Mouse (Mus musculus): ENCODE measurements around the gene Tchp. TPM values are rescaled to one million over a fixed set of nuclear protein-coding genes. Genes with fewer than 3 reads are reported as not detected.

The Tchp gene
- polyA plus RNA-seq, 1 experiment from 2014 or later: 14.8 TPM

DNA sequence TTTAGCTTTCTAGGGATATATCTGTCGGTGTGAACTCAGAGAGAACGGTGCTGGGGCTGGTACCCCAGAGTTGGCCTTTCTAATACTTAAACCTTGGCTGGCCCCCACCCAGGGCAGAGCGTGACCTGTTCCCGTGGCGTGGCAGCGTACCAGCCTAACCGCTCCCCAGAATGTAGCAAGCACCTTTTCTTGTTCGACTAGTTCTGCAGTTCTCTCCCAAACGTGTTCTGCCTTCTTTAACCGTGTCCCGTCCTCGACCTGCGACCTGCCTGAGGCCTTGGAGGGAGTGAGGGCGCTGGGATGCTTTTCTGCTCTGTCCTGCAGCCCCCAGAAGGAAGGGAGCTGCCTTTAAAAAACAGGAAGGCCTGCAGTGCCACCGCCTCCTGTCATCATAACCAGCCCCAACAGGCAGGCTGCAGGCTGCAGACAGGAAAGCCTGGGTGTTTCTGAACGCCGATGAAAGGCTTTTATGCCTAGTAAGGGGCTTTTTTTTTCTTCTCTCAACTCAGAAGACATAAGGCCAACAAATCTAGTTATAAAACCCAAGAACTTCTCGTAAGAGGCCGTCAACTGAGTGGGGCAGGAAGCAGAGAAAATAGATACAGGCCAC, 26.8 kb upstream of the Tchp start:
- no peak overlapping the region for H3K4me3 ChIP-seq
- 0 out of 2 replicates have a peak, but pooled peaks cover 7% of the 10 kb centered on the region for H3K4me1 ChIP-seq
- no peaks in the 10 kb centered on the region for H3K9me3 ChIP-seq
- 85% methylated on average over 19 of the region's 19 CpGs for WGBS
- ATAC-seq (replicated peaks): no peak
- H3K27me3 ChIP-seq: no peaks in the 10 kb centered on the region
- no peak overlapping the region for H3K27ac ChIP-seq (replicated peaks)
- H3K9ac ChIP-seq (replicated peaks): no peak overlapping the region
- no peak overlapping the region for H3K4me2 ChIP-seq (replicated peaks)
- no peaks in the 10 kb centered on the region for H3K36me3 ChIP-seq

GRCm38 (mm10) chr5:114681717-114682116, 25.8 kb upstream of the Tchp start:
- no peak overlapping the region for H3K4me3 ChIP-seq
- H3K27ac ChIP-seq (replicated peaks): no peak overlapping the region
- 85% methylated on average over 8 of the region's 8 CpGs for WGBS
- H3K27me3 ChIP-seq: no peaks in the 10 kb centered on the region
- ATAC-seq (replicated peaks): no peak
- no peaks in the 10 kb centered on the region for H3K9me3 ChIP-seq
- no peak overlapping the region for H3K9ac ChIP-seq (replicated peaks)
- H3K36me3 ChIP-seq: no peaks in the 10 kb centered on the region
- H3K4me2 ChIP-seq (replicated peaks): no peak overlapping the region
- H3K4me1 ChIP-seq: 0 out of 2 replicates have a peak, but pooled peaks cover 7% of the 10 kb centered on the region

DNA sequence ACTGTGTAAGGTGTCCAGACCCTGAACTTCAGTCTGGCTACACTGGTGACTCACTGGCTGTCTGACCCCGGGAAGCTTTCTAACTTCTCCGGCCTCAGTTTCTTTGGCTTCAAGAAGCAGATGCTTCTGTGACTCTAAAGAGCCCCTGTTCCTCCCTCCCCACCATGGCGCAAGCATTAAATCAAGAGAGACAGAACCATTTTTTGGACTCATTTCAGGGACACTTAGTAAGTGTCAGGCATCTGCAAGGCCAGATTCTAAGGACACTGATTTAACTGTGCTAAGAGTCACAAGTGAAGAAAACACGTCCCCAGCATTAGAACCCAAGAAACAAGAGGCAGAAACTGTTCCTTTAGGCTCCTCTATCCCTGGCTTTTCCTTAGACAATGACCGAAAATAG, 21.6 kb upstream of the Tchp start:
- H3K9me3 ChIP-seq: no peaks in the 10 kb centered on the region
- peaks cover 4% of the 10 kb centered on the region; the same call in 1 of the 2 replicates for H3K27me3 ChIP-seq
- no peaks in the 10 kb centered on the region for H3K36me3 ChIP-seq
- no peak overlapping the region for H3K4me3 ChIP-seq
- H3K4me2 ChIP-seq (replicated peaks): no peak overlapping the region
- peaks cover 13% of the 10 kb centered on the region for H3K4me1 ChIP-seq
- ATAC-seq (replicated peaks): no peak
- 93% methylated on average over 5 of the region's 5 CpGs for WGBS
- H3K27ac ChIP-seq (replicated peaks): no peak overlapping the region
- no peak overlapping the region for H3K9ac ChIP-seq (replicated peaks)

GRCm38 (mm10) chr5:114686726-114687210, 20.8 kb upstream of the Tchp start:
- H3K4me1 ChIP-seq: peaks cover 17% of the 10 kb centered on the region
- H3K4me2 ChIP-seq (replicated peaks): no peak overlapping the region
- H3K27me3 ChIP-seq: peaks cover 4% of the 10 kb centered on the region; the same call in 1 of the 2 replicates
- H3K9ac ChIP-seq (replicated peaks): no peak overlapping the region
- no peaks in the 10 kb centered on the region for H3K9me3 ChIP-seq
- no peaks in the 10 kb centered on the region for H3K36me3 ChIP-seq
- no peak for ATAC-seq (replicated peaks)
- WGBS: 77% methylated on average over 7 of the region's 7 CpGs
- H3K27ac ChIP-seq (replicated peaks): no peak overlapping the region
- H3K4me3 ChIP-seq: no peak overlapping the region

- no peak for ATAC-seq (replicated peaks)
- peaks cover 10% of the 10 kb centered on the region for H3K27me3 ChIP-seq
Measured at GRCm38 (mm10) chr5:114687901-114688300, 19.7 kb upstream of the Tchp start.

DNA sequence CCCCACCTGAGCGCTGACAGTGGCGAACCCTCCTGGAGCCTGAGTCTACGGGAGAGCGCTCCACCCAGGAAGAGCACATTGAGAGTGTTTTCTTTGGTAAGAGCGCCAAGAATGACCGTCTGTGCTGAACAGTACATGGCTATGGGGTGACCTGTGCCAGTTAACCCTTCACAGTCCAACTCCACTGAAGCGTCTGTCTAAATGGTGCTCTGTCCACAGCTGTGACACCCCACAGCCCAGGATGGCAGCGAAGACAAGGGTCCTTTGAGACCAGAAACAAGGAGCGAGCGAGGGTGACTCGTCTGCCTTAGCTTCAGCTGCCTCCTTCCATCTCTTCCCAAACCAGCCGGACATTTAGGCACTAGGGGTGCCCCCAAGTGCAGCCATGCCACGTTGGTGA, 18.9 kb upstream of the Tchp start:
- Histone ChIP-seq H3K27me3 (peaks cover 16% of the 10 kb centered on the region), H3K36me3 (no peaks in the 10 kb centered on the region), H3K9ac (replicated peaks) (no peak overlapping the region), H3K27ac (replicated peaks) (no peak overlapping the region), H3K4me3 (no peak overlapping the region), H3K9me3 (no peaks in the 10 kb centered on the region), H3K4me1 (peaks cover 17% of the 10 kb centered on the region), H3K4me2 (replicated peaks) (no peak overlapping the region)
- WGBS: 78% methylated on average over 13 of the region's 13 CpGs
- ATAC-seq (replicated peaks): no peak

More at GRCm38 (mm10) chr5:114687901-114688300, 19.7 kb upstream of the Tchp start:
- H3K4me3 ChIP-seq: no peak overlapping the region
- no peaks in the 10 kb centered on the region for H3K9me3 ChIP-seq
- no peak overlapping the region for H3K4me2 ChIP-seq (replicated peaks)
- no peak overlapping the region for H3K27ac ChIP-seq (replicated peaks)
- H3K36me3 ChIP-seq: no peaks in the 10 kb centered on the region
- H3K4me1 ChIP-seq: peaks cover 17% of the 10 kb centered on the region
- H3K9ac ChIP-seq (replicated peaks): no peak overlapping the region

- H3K36me3 ChIP-seq: no peaks in the 10 kb centered on the region
- ATAC-seq (replicated peaks): no peak
- no peak overlapping the region for H3K27ac ChIP-seq (replicated peaks)
- no peaks in the 10 kb centered on the region for H3K9me3 ChIP-seq
- peaks cover 17% of the 10 kb centered on the region for H3K4me1 ChIP-seq
- peaks cover 24% of the 10 kb centered on the region for H3K27me3 ChIP-seq
- peak overlapping the region; percentile 92 for H3K4me3 ChIP-seq
- 17% methylated on average over 16 of the region's 16 CpGs for WGBS
- peak overlapping the region; percentile 91 for H3K9ac ChIP-seq (replicated peaks)
- H3K4me2 ChIP-seq (replicated peaks): peak overlapping the region; percentile 96
Measured at GRCm38 (mm10) chr5:114689700-114690366, 17.7 kb upstream of the Tchp start.

- peak; percentile 98 for ATAC-seq (replicated peaks)
- peak within 1 kb of the TSS; percentile 96 for H3K4me2 ChIP-seq (replicated peaks)
- peaks cover 24% of the 10 kb centered on the region for H3K27me3 ChIP-seq
- no peak within 1 kb of the TSS for H3K27ac ChIP-seq (replicated peaks)
- H3K36me3 ChIP-seq: no peaks in the 10 kb centered on the region
- H3K4me3 ChIP-seq: peak within 1 kb of the TSS; percentile 92
- H3K9me3 ChIP-seq: no peaks in the 10 kb centered on the region
- WGBS: 4% methylated on average over 73 of the region's 75 CpGs
- H3K9ac ChIP-seq (replicated peaks): peak within 1 kb of the TSS; percentile 91
- H3K4me1 ChIP-seq: peaks cover 17% of the 10 kb centered on the region
Measured at GRCm38 (mm10) chr5:114690633-114691567, 16.7 kb upstream of the Tchp start, which contains the start of gene Gltp. Gltp (minus strand) TSS chr5:114690984.

- 67% methylated on average over 5 of the region's 5 CpGs for WGBS
Measured at GRCm38 (mm10) chr5:114695775-114696174, 11.8 kb upstream of the Tchp start.

GRCm38 (mm10) chr5:114696939-114697338, 10.6 kb upstream of the Tchp start:
- no peaks in the 10 kb centered on the region for H3K9me3 ChIP-seq
- H3K36me3 ChIP-seq: no peaks in the 10 kb centered on the region
- H3K27ac ChIP-seq (replicated peaks): no peak overlapping the region
- 84% methylated on average over 17 of the region's 17 CpGs for WGBS
- H3K4me2 ChIP-seq (replicated peaks): no peak overlapping the region
- ATAC-seq (replicated peaks): no peak
- H3K27me3 ChIP-seq: peaks cover 20% of the 10 kb centered on the region
- H3K9ac ChIP-seq (replicated peaks): no peak overlapping the region
- H3K4me3 ChIP-seq: no peak overlapping the region
- peaks cover 15% of the 10 kb centered on the region for H3K4me1 ChIP-seq

More at GRCm38 (mm10) chr5:114695775-114696174, 11.8 kb upstream of the Tchp start:
- peaks cover 20% of the 10 kb centered on the region for H3K27me3 ChIP-seq
- ATAC-seq (replicated peaks): no peak
- H3K36me3 ChIP-seq: no peaks in the 10 kb centered on the region
- H3K4me2 ChIP-seq (replicated peaks): no peak overlapping the region
- no peak overlapping the region for H3K4me3 ChIP-seq
- H3K27ac ChIP-seq (replicated peaks): no peak overlapping the region
- no peak overlapping the region for H3K9ac ChIP-seq (replicated peaks)
- H3K4me1 ChIP-seq: peaks cover 19% of the 10 kb centered on the region
- no peaks in the 10 kb centered on the region for H3K9me3 ChIP-seq

DNA sequence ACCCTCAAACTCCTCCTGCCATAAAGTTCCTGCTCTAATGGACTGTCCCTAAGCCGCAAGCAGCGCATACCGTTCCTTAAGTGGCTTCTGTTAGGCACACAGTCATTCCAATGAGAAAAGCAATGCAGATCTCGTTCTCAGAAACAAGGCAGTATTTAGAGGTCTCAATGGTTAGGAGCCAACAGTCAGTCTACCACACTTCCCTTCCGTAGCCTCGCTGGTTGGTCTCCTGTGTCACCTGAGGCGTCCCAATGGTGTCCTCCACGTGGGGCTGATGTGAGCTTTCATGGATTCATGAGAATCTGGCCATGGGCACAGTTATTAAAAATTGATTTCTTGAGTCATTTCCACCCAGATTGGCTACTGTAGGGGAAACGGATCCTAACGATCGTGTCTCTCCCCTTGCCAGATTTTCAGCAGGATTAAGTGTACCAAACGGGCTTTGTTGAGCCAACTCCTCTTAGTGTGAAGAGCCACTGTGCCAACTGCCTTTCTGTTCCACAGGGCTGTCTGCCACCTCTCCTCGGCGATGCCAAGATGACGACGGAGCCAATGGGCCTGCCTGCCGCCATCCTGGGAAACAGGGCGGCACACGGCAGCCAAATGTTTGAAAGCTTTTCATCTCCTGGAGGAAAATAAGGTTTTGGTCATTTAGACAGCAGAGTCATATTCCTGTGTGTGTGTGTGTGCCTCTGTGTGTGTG, 9.4 kb upstream of the Tchp start:
- WGBS: 50% methylated on average over 19 of the region's 19 CpGs
- H3K36me3 ChIP-seq: no peaks in the 10 kb centered on the region
- H3K27me3 ChIP-seq: peaks cover 11% of the 10 kb centered on the region

More for the DNA sequence above, 9.4 kb upstream of the Tchp start:
- Histone ChIP-seq H3K27ac (replicated peaks) (no peak overlapping the region), H3K4me1 (peaks cover 15% of the 10 kb centered on the region), H3K9ac (replicated peaks) (no peak overlapping the region), H3K4me2 (replicated peaks) (no peak overlapping the region), H3K4me3 (no peak overlapping the region), H3K9me3 (no peaks in the 10 kb centered on the region)
- peak; percentile 90 for ATAC-seq (replicated peaks)
